Mouse (Mus musculus) WW6 (cell line): Measurements from ENCODE around the gene Olfr591.
"Not testable (repeated sequence)": the region's sequence is repeated elsewhere in the genome, so short reads cannot be mapped to it uniquely, and the experiment has no call there.

Experiments
- DNase-seq: peaks from one replicate; pipeline ENCODE4 v3.0.0-alpha.2; 2013; ENCODE audit warnings: low read depth, low spot score

Gene Olfr591

DNA sequence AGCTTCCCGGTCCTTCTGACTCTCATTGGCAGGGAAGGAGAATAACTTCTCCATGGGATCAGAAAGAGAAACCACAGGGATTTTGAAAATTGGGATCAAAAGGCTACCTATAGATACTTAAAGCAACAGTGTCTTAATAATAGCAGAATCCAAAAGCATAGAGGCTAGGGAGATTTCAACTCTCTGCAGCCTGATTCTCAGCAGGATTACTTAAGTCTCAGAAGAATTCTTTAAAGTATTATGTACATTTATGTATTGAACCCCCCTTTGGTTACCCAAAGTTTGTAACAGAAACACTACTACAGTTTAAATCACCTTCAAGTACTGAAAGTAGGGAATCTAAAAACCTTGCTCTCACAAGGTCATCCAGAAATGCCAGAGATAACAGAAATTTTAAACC lies at the start of gene Olfr591:
Gene Olfr591, minus strand, starts transcription at position 101 of the 400 bp plus-strand sequence.
- DNase-seq: no peak

DNA sequence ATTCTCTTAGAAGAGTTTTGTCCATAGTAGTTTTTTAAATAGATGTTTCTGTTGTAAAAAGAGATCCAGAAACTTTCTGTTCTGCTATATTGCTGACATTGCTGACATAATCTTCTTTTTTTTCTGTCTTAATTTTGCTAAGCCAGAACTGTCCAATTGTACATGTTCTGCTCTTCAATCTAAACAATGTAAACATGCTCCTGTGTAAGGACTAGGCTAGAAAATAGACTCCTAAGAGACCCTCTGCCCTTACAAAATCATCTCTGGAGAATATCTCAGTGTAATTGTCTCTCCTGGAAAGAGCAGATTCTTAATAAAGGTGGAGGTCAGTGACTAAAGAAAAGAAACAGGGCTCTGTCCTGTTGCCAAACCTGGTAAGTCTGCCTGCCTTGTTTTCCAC lies 38.6 kb upstream of the Olfr591 start, which contains the start of gene Olfr594:
Gene Olfr594, plus strand, starts transcription at position 301 of the 400 bp plus-strand sequence.
- no peak for DNase-seq

DNA sequence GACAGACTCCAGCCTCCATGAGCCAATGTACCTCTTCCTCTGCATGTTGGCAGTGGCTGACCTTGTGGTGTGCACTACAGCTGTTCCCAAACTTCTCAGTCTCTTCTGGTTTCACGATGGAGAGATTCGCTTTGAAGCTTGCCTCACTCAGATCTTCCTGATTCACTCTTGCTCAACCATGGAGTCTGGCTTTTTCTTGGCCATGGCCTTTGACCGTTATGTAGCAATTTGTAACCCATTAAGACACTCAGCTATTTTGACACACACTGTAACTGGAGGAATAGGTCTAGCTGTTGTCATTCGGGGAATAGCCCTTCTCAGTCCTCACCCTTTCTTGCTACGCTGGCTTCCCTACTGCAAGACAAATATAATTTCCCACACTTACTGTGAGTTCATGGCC lies 33.9 kb upstream of the Olfr591 start:
- DNase-seq: not testable (repeated sequence)

DNA sequence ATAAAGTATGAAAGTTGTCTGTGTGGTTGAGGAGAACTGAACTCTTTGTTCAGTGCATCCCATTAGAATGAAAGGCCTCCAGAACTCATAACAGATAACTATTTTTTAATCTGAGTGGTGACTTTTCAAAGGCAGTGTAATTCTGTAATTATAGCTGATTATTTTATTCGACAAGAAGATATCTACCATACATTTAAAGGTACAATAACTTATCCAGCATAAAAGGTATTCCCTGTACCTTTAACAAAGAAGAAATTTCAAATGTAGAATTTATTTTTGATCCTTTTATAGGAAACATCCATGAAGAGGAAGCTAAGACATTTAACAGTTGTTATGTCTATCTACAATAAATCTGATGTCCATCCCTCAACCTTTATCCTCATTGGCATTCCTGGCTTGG lies 33.4 kb upstream of the Olfr591 start, which contains the start of gene Olfr593:
Gene Olfr593, plus strand, starts transcription at position 301 of the 400 bp plus-strand sequence.
- DNase-seq: no peak

DNA sequence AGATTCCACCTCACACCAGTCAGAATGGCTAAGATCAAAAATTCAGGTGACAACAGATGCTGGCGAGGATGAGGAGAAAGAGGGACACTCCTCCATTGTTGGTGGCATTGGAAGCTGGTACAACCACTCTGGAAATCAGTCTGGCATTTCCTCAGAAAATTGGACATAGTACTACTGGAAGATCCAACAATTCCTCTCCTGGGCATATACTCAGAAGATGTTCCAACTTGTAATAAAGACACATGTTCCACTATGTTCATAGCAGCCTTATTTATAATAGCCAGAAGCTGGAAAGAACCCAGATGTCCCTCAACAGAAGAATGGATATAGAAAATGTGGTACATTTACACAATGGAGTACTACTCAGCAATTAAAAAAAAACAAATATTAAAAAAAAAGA lies 6.4 kb upstream of the Olfr591 start, which contains the start of gene Olfr592:
Gene Olfr592, plus strand, starts transcription at position 301 of the 400 bp plus-strand sequence.
- not testable (repeated sequence) for DNase-seq

DNA sequence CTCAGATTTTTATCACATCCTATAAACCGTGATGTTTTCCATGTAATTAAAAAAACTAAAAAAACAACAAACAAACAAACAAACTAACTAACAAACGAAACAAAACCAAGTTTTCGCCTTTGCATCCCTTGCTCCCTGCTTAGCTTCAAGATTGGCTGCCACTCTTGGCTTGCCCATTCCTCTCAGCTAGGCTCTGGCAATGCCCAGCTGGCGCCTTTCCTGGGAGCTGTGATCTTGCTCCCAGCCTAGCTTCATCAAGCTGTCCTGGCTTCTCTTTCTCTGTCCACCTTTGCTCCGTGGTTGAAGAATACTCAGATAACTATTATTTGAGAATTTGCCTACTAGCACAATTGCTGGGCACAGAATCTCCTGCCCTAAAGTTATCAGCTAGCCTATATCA lies 8.4 kb downstream of the Olfr591 start:
- DNase-seq: no peak

DNA sequence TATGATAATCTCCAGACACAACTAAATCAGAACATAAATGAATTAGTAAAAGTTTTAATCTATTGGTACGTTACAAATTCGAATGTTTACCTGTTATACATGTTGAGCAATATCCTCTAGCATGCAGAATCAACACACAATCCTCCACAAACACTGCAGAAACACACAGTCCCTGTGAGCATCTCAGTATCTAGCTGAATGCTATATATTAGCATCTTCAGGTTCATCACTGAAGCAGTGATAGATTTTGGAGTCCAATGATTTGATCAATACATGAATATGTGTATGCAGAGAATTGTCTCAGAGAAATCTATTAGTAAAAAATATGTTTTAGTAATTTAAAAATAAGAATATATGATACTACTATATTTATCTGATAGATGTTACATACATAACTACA lies 21.9 kb downstream of the Olfr591 start, which contains the start of gene Olfr589:
Gene Olfr589, minus strand, starts transcription at position 101 of the 400 bp plus-strand sequence.
- no peak for DNase-seq

DNA sequence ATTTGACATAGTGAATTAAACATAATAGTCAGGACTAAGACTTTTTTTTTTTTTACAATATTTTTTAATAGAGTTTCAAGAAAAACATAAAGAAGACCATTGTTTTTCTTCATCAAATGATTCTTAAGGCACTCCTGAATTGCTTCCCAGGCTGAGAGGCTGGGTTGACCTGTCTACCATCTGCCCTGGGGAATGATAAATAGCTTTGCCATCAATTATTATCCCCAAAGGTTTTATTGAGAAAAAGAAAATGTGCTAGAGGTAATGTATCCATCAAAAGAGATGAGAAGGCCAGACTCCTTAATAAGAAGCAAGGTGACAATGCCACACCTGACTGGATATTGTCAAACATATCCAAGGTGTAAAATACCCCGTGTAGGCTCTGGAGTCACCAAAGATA lies 37.6 kb downstream of the Olfr591 start, which contains the start of gene Olfr588-ps1:
Gene Olfr588-ps1, plus strand, starts transcription at position 301 of the 400 bp plus-strand sequence.
- no peak for DNase-seq

DNA sequence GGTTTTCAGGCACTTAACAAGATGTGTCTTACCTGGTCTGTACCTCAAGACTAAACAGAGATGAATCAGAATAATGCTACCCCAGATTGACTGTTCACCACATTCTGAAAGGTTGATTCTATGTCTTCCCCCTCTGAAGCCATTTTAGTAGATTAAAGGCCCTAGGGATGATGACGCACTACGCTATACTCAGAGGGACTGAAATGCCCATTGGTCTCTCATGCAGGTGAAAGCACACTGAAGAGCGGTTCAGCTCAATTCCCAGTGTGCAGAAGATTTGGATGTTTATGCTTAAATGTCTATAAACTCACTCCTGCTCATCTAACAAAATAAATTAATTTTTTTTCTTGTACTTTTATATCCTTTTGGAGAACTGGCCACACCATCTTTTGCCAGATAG lies 52.6 kb downstream of the Olfr591 start, which contains the start of gene Olfr586:
Gene Olfr586, minus strand, starts transcription at position 101 of the 400 bp plus-strand sequence.
- no peak for DNase-seq

DNA sequence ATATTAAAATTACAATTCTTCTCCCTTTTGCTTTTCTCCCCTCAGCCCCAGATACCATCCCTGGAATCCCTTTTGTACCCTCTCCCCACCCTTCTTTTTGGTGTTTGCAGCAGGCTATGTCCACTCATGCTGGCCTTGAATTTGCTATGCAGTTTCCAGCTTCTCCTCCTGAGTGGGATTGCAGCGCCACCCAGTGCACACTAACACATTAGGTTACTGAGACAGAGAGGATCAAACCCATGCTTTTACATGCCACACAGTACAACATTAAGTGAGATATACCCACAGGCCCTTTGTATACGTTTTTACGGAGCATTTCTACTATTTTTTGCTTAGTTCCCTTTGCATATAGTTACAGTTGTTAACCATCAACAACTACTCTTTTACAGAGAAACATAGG lies 58.7 kb downstream of the Olfr591 start:
- no peak for DNase-seq
